Mouse (Mus musculus): ENCODE data around the gene Zc3hc1. TPM values are rescaled to one million over a fixed set of nuclear protein-coding genes. Genes with fewer than 3 reads are reported as not detected.

The Zc3hc1 gene
- total RNA-seq, 1 experiment: 64.4 TPM

DNA sequence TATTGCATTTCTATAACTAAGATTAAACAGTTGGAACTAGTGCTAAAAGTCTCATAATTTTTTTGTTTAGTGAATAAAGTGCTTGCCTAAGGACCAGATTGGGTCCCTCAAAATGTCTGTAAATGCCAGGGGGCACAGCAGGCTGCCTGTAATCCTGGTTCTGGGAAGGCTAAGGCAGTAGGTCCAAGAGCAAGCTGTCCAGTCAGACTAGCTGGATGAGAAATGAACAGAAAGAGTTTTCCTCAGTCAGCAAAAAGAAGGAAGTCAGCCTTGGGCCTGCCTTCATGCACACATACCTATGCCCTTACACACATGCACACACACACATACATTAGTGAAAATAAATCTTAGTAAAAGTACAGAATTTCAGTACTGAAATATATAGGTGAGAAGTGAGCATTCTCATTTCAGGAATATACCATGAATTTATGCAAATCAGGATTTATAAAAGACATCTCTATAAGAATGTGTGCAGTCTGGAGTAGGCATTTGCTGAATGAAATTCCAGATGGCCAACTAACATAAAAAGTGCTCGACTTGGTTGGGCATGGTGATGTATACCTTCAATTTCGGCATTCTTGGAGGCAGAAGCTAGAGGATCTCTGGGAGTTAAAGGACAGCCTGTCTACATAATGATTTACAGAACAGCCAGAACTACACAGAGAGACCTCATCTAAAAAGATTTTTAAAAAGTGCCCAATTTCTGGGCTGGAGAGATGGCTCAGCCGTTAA lies 41.8 kb upstream of the Zc3hc1 start:
- in situ Hi-C loops (cut with MboI; ENCODE audit: low sequenced_read_pairs in 2 of 2, unreplicated experiment in 2 of 2): no loop called here

DNA sequence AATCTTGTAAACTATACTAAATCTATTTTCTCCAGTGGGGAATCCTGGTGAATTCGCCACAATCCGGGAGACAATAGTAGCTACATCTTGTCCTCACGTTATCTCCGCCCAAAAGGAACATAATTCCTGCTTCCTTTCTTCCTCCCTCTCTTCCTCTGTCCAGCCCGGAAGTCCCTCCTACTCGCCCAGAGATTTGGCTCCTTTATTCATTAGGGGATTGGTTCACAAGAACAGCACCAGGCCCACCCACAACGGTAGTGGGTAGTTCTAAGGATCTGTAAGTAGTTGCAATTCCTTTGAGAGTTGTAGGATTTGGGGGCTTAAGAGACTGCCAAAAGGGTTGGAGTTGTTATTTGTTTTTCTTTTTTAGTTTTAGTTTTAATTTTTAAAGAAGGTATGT lies 26.0 kb upstream of the Zc3hc1 start:
- peaks cover 2% of the 10 kb centered on the region; the same call in 1 of the 2 replicates for H3K36me3 ChIP-seq (ENCODE audit: control insufficient read depth, insufficient read depth, low read length, poor library complexity, severe bottlenecking)
- no peak for DNase-seq (ENCODE audit: low read depth, low spot score)

More for the DNA sequence above, 41.8 kb upstream of the Zc3hc1 start:
- Histone ChIP-seq H3K9me3 (ENCODE audit: control insufficient read depth, insufficient read depth, low read depth, low read length) (no peaks in the 10 kb centered on the region), H3K9ac (ENCODE audit: insufficient read depth, low read depth, low read length, poor library complexity, severe bottlenecking) (no peak overlapping the region), H3K4me3 (ENCODE audit: insufficient read depth in 1 of 2, low read depth in 1 of 2, low read length in 2 of 2, poor library complexity in 1 of 2, severe bottlenecking in 1 of 2) (no peak overlapping the region), H3K4me1 (ENCODE audit: control insufficient read depth in 2 of 2, insufficient read depth in 2 of 2, low read length in 2 of 2, poor library complexity in 1 of 2) (peaks cover 0 to 2% of the 10 kb centered on the region in 2 experiments; a peak in 1 of 4 replicates), H3K36me3 (ENCODE audit: control insufficient read depth, insufficient read depth, low read length, poor library complexity, severe bottlenecking) (no peaks in the 10 kb centered on the region), H3K27ac (ENCODE audit: insufficient read depth, low read depth, low read length, poor library complexity, severe bottlenecking) (no peak overlapping the region)
- TF ChIP-seq MAFK (IDR thresholded peaks at IDR 0.05; ENCODE audit: insufficient read depth, low read depth, low read length) (0 out of 2 replicates have a peak, but pooled peaks have one; percentile 13), HCFC1 (IDR thresholded peaks at IDR 0.05; ENCODE audit: borderline replicate concordance, insufficient read depth, low read length) (no peak)
- no peak for DNase-seq (ENCODE audit: low read depth, low spot score)

DNA sequence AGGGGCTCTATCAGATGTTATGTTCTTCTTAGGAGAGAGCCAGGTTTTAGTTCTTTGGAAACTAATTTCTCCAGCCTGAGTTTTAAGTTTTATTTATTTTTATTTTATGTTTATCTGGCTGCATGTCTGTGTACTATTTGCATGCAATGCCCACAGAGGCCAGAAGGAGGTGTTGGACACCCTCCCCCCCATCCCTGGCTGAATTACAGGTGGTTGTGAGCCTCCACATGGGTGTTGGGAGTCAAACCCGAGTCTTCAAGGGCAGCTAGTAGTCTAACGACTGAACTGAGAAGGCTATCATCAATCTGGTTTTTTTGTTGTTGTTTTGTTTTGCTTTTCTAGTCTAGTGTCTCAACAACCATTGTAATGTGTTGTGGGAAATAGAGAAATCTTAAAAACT lies 25.3 kb upstream of the Zc3hc1 start:
- H3K4me1 ChIP-seq (ENCODE audit: control insufficient read depth in 2 of 2, insufficient read depth in 2 of 2, low read length in 2 of 2, poor library complexity in 1 of 2): no peaks in the 10 kb centered on the region
- H3K27ac ChIP-seq (ENCODE audit: insufficient read depth, low read depth, low read length, poor library complexity, severe bottlenecking): no peak overlapping the region
- no peak overlapping the region for H3K9ac ChIP-seq (ENCODE audit: insufficient read depth, low read depth, low read length, poor library complexity, severe bottlenecking)
- H3K4me3 ChIP-seq (ENCODE audit: insufficient read depth in 1 of 2, low read depth in 1 of 2, low read length in 2 of 2, poor library complexity in 1 of 2, severe bottlenecking in 1 of 2): peak overlapping the region; percentile 1 to 41; a peak in 2 of 4 replicates
- TF ChIP-seq ZNF384 (IDR thresholded peaks at IDR 0.05; ENCODE audit: low read depth, low read length) (no peak), ZC3H11A (IDR thresholded peaks at IDR 0.05; ENCODE audit: borderline replicate concordance, low read depth, low read length) (no peak), HCFC1 (IDR thresholded peaks at IDR 0.05; ENCODE audit: borderline replicate concordance, insufficient read depth, low read length) (no peak), MAFK (IDR thresholded peaks at IDR 0.05; ENCODE audit: insufficient read depth, low read depth, low read length) (no peak), CHD2 (IDR thresholded peaks at IDR 0.05; ENCODE audit: low read depth, low read length) (no peak)
- no peaks in the 10 kb centered on the region; the same call in 1 of the 2 replicates for H3K36me3 ChIP-seq (ENCODE audit: control insufficient read depth, insufficient read depth, low read length, poor library complexity, severe bottlenecking)
- in situ Hi-C loops (cut with MboI; ENCODE audit: low sequenced_read_pairs in 2 of 2, unreplicated experiment in 2 of 2): loop anchor here in 1 of 2 experiments (25.0 kb wide), 1 partner anchor 571 kb away; no protein-coding TSS in a partner anchor
- DNase-seq (ENCODE audit: low read depth, low spot score): no peak
- H3K9me3 ChIP-seq (ENCODE audit: control insufficient read depth, insufficient read depth, low read depth, low read length): no peaks in the 10 kb centered on the region

More for the DNA sequence above, 26.0 kb upstream of the Zc3hc1 start:
- no peaks in the 10 kb centered on the region for H3K9me3 ChIP-seq (ENCODE audit: control insufficient read depth, insufficient read depth, low read depth, low read length)
- H3K9ac ChIP-seq (ENCODE audit: insufficient read depth, low read depth, low read length, poor library complexity, severe bottlenecking): no peak overlapping the region; the same call in 1 of the 2 replicates
- H3K4me3 ChIP-seq (ENCODE audit: insufficient read depth in 1 of 2, low read depth in 1 of 2, low read length in 2 of 2, poor library complexity in 1 of 2, severe bottlenecking in 1 of 2): peak overlapping the region; percentile 17 to 41; a peak in 3 of 4 replicates
- H3K4me1 ChIP-seq (ENCODE audit: control insufficient read depth in 2 of 2, insufficient read depth in 2 of 2, low read length in 2 of 2, poor library complexity in 1 of 2): no peaks in the 10 kb centered on the region
- in situ Hi-C loops (cut with MboI; ENCODE audit: low sequenced_read_pairs in 2 of 2, unreplicated experiment in 2 of 2): loop anchor here in 1 of 2 experiments (25.0 kb wide), 1 partner anchor 570 kb away; no protein-coding TSS in a partner anchor
- no peak for TF ChIP-seq MAFK (IDR thresholded peaks at IDR 0.05; ENCODE audit: insufficient read depth, low read depth, low read length)
- no peak for TF ChIP-seq CHD2 (IDR thresholded peaks at IDR 0.05; ENCODE audit: low read depth, low read length)
- TF ChIP-seq ZNF384 (IDR thresholded peaks at IDR 0.05; ENCODE audit: low read depth, low read length): no peak
- no peak for TF ChIP-seq ZC3H11A (IDR thresholded peaks at IDR 0.05; ENCODE audit: borderline replicate concordance, low read depth, low read length)
- TF ChIP-seq HCFC1 (IDR thresholded peaks at IDR 0.05; ENCODE audit: borderline replicate concordance, insufficient read depth, low read length): no peak
- no peak overlapping the region for H3K27ac ChIP-seq (ENCODE audit: insufficient read depth, low read depth, low read length, poor library complexity, severe bottlenecking)

DNA sequence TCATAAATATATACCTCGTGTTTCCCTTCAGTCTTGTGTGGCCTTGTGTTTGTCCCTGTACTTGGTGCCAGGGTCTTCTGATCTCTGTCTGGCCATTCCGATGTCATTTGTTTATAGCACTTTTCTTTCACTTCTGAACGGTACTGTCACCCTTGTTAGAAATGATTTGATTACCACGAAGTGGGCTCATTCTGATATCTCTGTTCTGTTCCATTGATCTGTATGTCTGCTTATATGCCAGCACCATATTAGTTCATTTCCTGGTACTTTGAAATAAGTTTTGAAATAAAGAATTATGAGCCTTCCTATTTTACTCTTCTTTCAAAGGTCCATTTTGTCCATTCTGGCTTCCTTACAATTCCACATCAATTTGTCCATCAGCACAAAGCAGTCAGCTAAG lies 20.5 kb upstream of the Zc3hc1 start:
- TF ChIP-seq MAFK (IDR thresholded peaks at IDR 0.05; ENCODE audit: insufficient read depth, low read depth, low read length): no peak
- TF ChIP-seq CHD2 (IDR thresholded peaks at IDR 0.05; ENCODE audit: low read depth, low read length): no peak
- no peak for TF ChIP-seq HCFC1 (IDR thresholded peaks at IDR 0.05; ENCODE audit: borderline replicate concordance, insufficient read depth, low read length)
- no peak for TF ChIP-seq ZNF384 (IDR thresholded peaks at IDR 0.05; ENCODE audit: low read depth, low read length)
- TF ChIP-seq ZC3H11A (IDR thresholded peaks at IDR 0.05; ENCODE audit: borderline replicate concordance, low read depth, low read length): no peak
- in situ Hi-C loops (cut with MboI; ENCODE audit: low sequenced_read_pairs in 2 of 2, unreplicated experiment in 2 of 2): loop anchor here in 1 of 2 experiments (25.0 kb wide), 1 partner anchor 576 kb away; no protein-coding TSS in a partner anchor

More for the DNA sequence above, 20.5 kb upstream of the Zc3hc1 start:
- DNase-seq (ENCODE audit: low read depth, low spot score): no peak
- Histone ChIP-seq H3K9ac (ENCODE audit: insufficient read depth, low read depth, low read length, poor library complexity, severe bottlenecking) (no peak overlapping the region), H3K27ac (ENCODE audit: insufficient read depth, low read depth, low read length, poor library complexity, severe bottlenecking) (no peak overlapping the region), H3K4me3 (ENCODE audit: insufficient read depth in 1 of 2, low read depth in 1 of 2, low read length in 2 of 2, poor library complexity in 1 of 2, severe bottlenecking in 1 of 2) (no peak overlapping the region), H3K4me1 (ENCODE audit: control insufficient read depth in 2 of 2, insufficient read depth in 2 of 2, low read length in 2 of 2, poor library complexity in 1 of 2) (no peaks in the 10 kb centered on the region; a peak in 1 of 4 replicates), H3K36me3 (ENCODE audit: control insufficient read depth, insufficient read depth, low read length, poor library complexity, severe bottlenecking) (no peaks in the 10 kb centered on the region; the same call in 1 of the 2 replicates), H3K9me3 (ENCODE audit: control insufficient read depth, insufficient read depth, low read depth, low read length) (no peaks in the 10 kb centered on the region)

Data from ES-E14 (cell line).